Mouse (Mus musculus) CH12.LX (cell line): Measurements from ENCODE around the gene Tns4. TPM values are rescaled to one million over a fixed set of nuclear protein-coding genes. Genes with fewer than 3 reads are reported as not detected.

Experiments used
- DNase-seq: peaks from one replicate; pipeline ENCODE4 v3.0.0-alpha.2; 2013; ENCODE audit errors: extremely low read depth
- H3K27ac ChIP-seq: 2 replicates; pipeline ENCODE4 v1.5.1; 2012; ENCODE audit warnings: low read depth, mild to moderate bottlenecking, control low read depth, moderate library complexity; ENCODE audit not compliant: insufficient read depth
- H3K27me3 ChIP-seq: replicated peaks from 2 replicates; pipeline ENCODE3; 2012; ENCODE audit warnings: inconsistent platforms
- H3K36me3 ChIP-seq, 2 experiments: replicated peaks in 1 of 2; 2 replicates each; pipeline versions ENCODE3 to v1.6.1; 2012; ENCODE audit warnings: inconsistent platforms in 1 of 2, low read length in 1 of 2, mild to moderate bottlenecking in 1 of 2, mixed read lengths in 1 of 2, moderate library complexity in 1 of 2; ENCODE audit not compliant: control insufficient read depth in 1 of 2, insufficient read depth in 1 of 2
- H3K4me1 ChIP-seq, 2 experiments: 2 replicates each; pipeline ENCODE4 v1.6.1; 2012; ENCODE audit warnings: inconsistent platforms in 1 of 2, moderate library complexity in 1 of 2; ENCODE audit not compliant: insufficient read depth in 2 of 2, control insufficient read depth in 1 of 2
- H3K4me2 ChIP-seq: 2 replicates; pipeline ENCODE4 v1.6.1; 2012; ENCODE audit warnings: low read depth, mild to moderate bottlenecking, control low read depth; ENCODE audit not compliant: poor library complexity, insufficient read depth, severe bottlenecking
- H3K4me3 ChIP-seq, 3 experiments: fragments of 150-350 bp in 1 of 3; sonication (generic) in 1 of 3; replicated peaks in 1 of 3; 2 replicates each; pipeline versions ENCODE3 to v1.5.1; 2011 to 2012; ENCODE audit warnings: low read depth in 2 of 3, low read length in 2 of 3, mild to moderate bottlenecking in 2 of 3, moderate library complexity in 2 of 3, control low read depth in 1 of 3, improper control_type of control experiment in 1 of 3, inconsistent platforms in 1 of 3, mixed read lengths in 1 of 3; ENCODE audit not compliant: poor library complexity in 1 of 3
- H3K79me2 ChIP-seq: replicated peaks from 2 replicates; pipeline ENCODE4 v1.6.1; 2012; ENCODE audit warnings: mild to moderate bottlenecking, moderate library complexity; ENCODE audit not compliant: control insufficient read depth, poor library complexity, insufficient read depth, severe bottlenecking; ENCODE audit errors: extremely low read depth
- H3K9ac ChIP-seq: 2 replicates; pipeline ENCODE4 v1.6.1; 2012; ENCODE audit warnings: low read depth, mild to moderate bottlenecking, control low read depth, moderate library complexity; ENCODE audit not compliant: insufficient read depth
- H3K9me3 ChIP-seq: replicated peaks from 2 replicates; pipeline ENCODE3; 2012; ENCODE audit warnings: low read length, inconsistent platforms, mixed read lengths
- BHLHE40 ChIP-seq: IDR thresholded peaks from 2 replicates; pipeline ENCODE4 v1.6.1; 2011; ENCODE audit warnings: mild to moderate bottlenecking, low read depth, low read length, improper control_type of control experiment
- CHD1 ChIP-seq: IDR thresholded peaks from 2 replicates; pipeline ENCODE4 v1.6.1; 2012; ENCODE audit warnings: low read depth, low read length, improper control_type of control experiment, inconsistent platforms
- CHD2 ChIP-seq: IDR thresholded peaks from 2 replicates; pipeline ENCODE4 v1.6.1; 2011; ENCODE audit warnings: low read length, improper control_type of control experiment
- CTCF ChIP-seq, 2 experiments: IDR thresholded peaks in 1 of 2; conservative IDR thresholded peaks in 1 of 2; 2 replicates each; pipeline ENCODE4 v1.5.1; 2011 to 2012; ENCODE audit warnings: low read depth in 2 of 2, low read length in 2 of 2, improper control_type of control experiment in 1 of 2, inconsistent platforms in 1 of 2, mild to moderate bottlenecking in 1 of 2, moderate library complexity in 1 of 2
- E2F4 ChIP-seq: IDR thresholded peaks from 2 replicates; pipeline ENCODE4 v1.6.1; 2011; ENCODE audit warnings: low read depth, low read length, improper control_type of control experiment; ENCODE audit not compliant: insufficient replicate concordance
- ELF1 ChIP-seq: IDR thresholded peaks from 2 replicates; pipeline ENCODE4 v1.6.1; 2014; ENCODE audit warnings: low read depth, mild to moderate bottlenecking, inconsistent platforms, low read length, improper control_type of control experiment
- EP300 ChIP-seq: IDR thresholded peaks from 2 replicates; pipeline ENCODE4 v1.6.1; 2011; ENCODE audit warnings: low read length, improper control_type of control experiment
- ETS1 ChIP-seq: conservative IDR thresholded peaks from 2 replicates; pipeline ENCODE4 v1.6.1; 2012; ENCODE audit warnings: low read depth, mild to moderate bottlenecking, inconsistent platforms, low read length, improper control_type of control experiment, moderate library complexity
- GABPA ChIP-seq: IDR thresholded peaks from 2 replicates; pipeline ENCODE4 v1.6.1; 2012; ENCODE audit warnings: low read depth, low read length, improper control_type of control experiment, inconsistent platforms; ENCODE audit not compliant: insufficient replicate concordance
- HCFC1 ChIP-seq: IDR thresholded peaks from 2 replicates; pipeline ENCODE4 v1.6.1; 2012; ENCODE audit warnings: low read depth, mild to moderate bottlenecking, inconsistent platforms, low read length, improper control_type of control experiment
- IRF4 ChIP-seq: IDR thresholded peaks from 2 replicates; pipeline ENCODE4 v1.6.1; 2014; ENCODE audit warnings: low read depth, mild to moderate bottlenecking, inconsistent platforms, low read length, improper control_type of control experiment
- JUN ChIP-seq: IDR thresholded peaks from 2 replicates; pipeline ENCODE4 v1.6.1; 2011; ENCODE audit warnings: low read depth, mild to moderate bottlenecking, low read length, improper control_type of control experiment, moderate library complexity; ENCODE audit not compliant: insufficient read depth
- JUND ChIP-seq: conservative IDR thresholded peaks from 2 replicates; pipeline ENCODE4 v1.6.1; 2011; ENCODE audit warnings: low read depth, low read length, improper control_type of control experiment
- KAT2A ChIP-seq: IDR thresholded peaks from 2 replicates; pipeline ENCODE4 v1.6.1; 2012; ENCODE audit warnings: low read length, improper control_type of control experiment, inconsistent platforms; ENCODE audit not compliant: insufficient replicate concordance
- MAFK ChIP-seq: IDR thresholded peaks from 2 replicates; pipeline ENCODE4 v1.6.1; 2011; ENCODE audit warnings: low read length, improper control_type of control experiment; ENCODE audit not compliant: insufficient replicate concordance
- MAX ChIP-seq: IDR thresholded peaks from 2 replicates; pipeline ENCODE4 v1.6.1; 2011; ENCODE audit warnings: low read length, improper control_type of control experiment
- MAZ ChIP-seq: IDR thresholded peaks from 2 replicates; pipeline ENCODE4 v1.6.1; 2012; ENCODE audit warnings: low read depth, mild to moderate bottlenecking, inconsistent platforms, low read length, improper control_type of control experiment, moderate library complexity
- MEF2A ChIP-seq: IDR thresholded peaks from 2 replicates; pipeline ENCODE4 v1.6.1; 2014; ENCODE audit warnings: low read depth, mild to moderate bottlenecking, inconsistent platforms, low read length, improper control_type of control experiment, borderline replicate concordance
- MXI1 ChIP-seq: IDR thresholded peaks from 2 replicates; pipeline ENCODE4 v1.6.1; 2011; ENCODE audit warnings: mild to moderate bottlenecking, low read depth, low read length, improper control_type of control experiment
- MYC ChIP-seq: IDR thresholded peaks from 2 replicates; pipeline ENCODE4 v1.6.1; 2011; ENCODE audit warnings: low read depth, mild to moderate bottlenecking, improper control_type of control experiment, low read length
- NELFE ChIP-seq: IDR thresholded peaks from 2 replicates; pipeline ENCODE4 v1.6.1; 2011; ENCODE audit warnings: low read depth, low read length, improper control_type of control experiment
- NRF1 ChIP-seq: IDR thresholded peaks from 2 replicates; pipeline ENCODE4 v1.6.1; 2014; ENCODE audit warnings: low read depth, mild to moderate bottlenecking, inconsistent platforms, low read length, improper control_type of control experiment, moderate library complexity
- PAX5 ChIP-seq: IDR thresholded peaks from 2 replicates; pipeline ENCODE4 v1.6.1; 2012; ENCODE audit warnings: low read length, inconsistent platforms, mixed read lengths
- RAD21 ChIP-seq: IDR thresholded peaks from 2 replicates; pipeline ENCODE4 v1.6.1; 2011; ENCODE audit warnings: low read depth, mild to moderate bottlenecking, low read length, improper control_type of control experiment, moderate library complexity
- RCOR1 ChIP-seq: conservative IDR thresholded peaks from 2 replicates; pipeline ENCODE4 v1.6.1; 2012; ENCODE audit warnings: low read depth, mild to moderate bottlenecking, inconsistent platforms, low read length, improper control_type of control experiment
- SIN3A ChIP-seq: IDR thresholded peaks from 2 replicates; pipeline ENCODE4 v1.6.1; 2012; ENCODE audit warnings: low read length, improper control_type of control experiment, inconsistent platforms
- SMC3 ChIP-seq: IDR thresholded peaks from 2 replicates; pipeline ENCODE4 v1.6.1; 2011; ENCODE audit warnings: low read depth, low read length, improper control_type of control experiment
- TBP ChIP-seq: conservative IDR thresholded peaks from 2 replicates; pipeline ENCODE4 v1.6.1; 2011; ENCODE audit warnings: low read depth, low read length, improper control_type of control experiment
- TCF12 ChIP-seq: IDR thresholded peaks from 2 replicates; pipeline ENCODE4 v1.6.1; 2014; ENCODE audit warnings: low read depth, mild to moderate bottlenecking, inconsistent platforms, low read length, improper control_type of control experiment
- UBTF ChIP-seq: IDR thresholded peaks from 2 replicates; pipeline ENCODE4 v1.6.1; 2012; ENCODE audit warnings: low read depth, mild to moderate bottlenecking, inconsistent platforms, low read length, improper control_type of control experiment, moderate library complexity
- ZC3H11A ChIP-seq: IDR thresholded peaks from 2 replicates; pipeline ENCODE4 v1.6.1; 2012; ENCODE audit warnings: low read depth, mild to moderate bottlenecking, inconsistent platforms, low read length, improper control_type of control experiment
- ZKSCAN1 ChIP-seq: IDR thresholded peaks from 2 replicates; pipeline ENCODE4 v1.6.1; 2012; ENCODE audit warnings: low read depth, inconsistent platforms, low read length, improper control_type of control experiment, borderline replicate concordance
- ZMIZ1 ChIP-seq: IDR thresholded peaks from 2 replicates; pipeline ENCODE4 v1.6.1; 2012; ENCODE audit warnings: low read depth, mild to moderate bottlenecking, inconsistent platforms, low read length, improper control_type of control experiment
- dilution Hi-C: fragments of 300-500 bp; cut with MboI; formaldehyde crosslinking; loops from 2 replicates; pipeline ENCODE4 v1.14.3; 2020; ENCODE audit warnings: low sequenced_read_pairs; ENCODE audit not compliant: extremely low pct_unique_long_range_greater_than_20kb, extremely low pct_ligation_motif_present
- in situ Hi-C: fragments of 300-500 bp; cut with MboI; formaldehyde crosslinking; loops from 3 replicates; pipeline ENCODE4 v1.14.3; 2019; ENCODE audit warnings: low sequenced_read_pairs, low pct_ligation_motif_present, low pct_unique_long_range_greater_than_20kb, mixed read lengths
- polyA plus RNA-seq: library from polyadenylated mRNA; unstranded; fragments of >175 nt; gene quantifications from 2 replicates; pipeline ENCODE4 v1.2.1, GENCODE M21; 2012; ENCODE audit warnings: low read depth; ENCODE audit not compliant: insufficient read length
- total RNA-seq, 2 experiments: library from RNA; depleted of rRNA; stranded (reverse); fragments of 300-350 nt in 1 of 2; fragments of >200 nt in 1 of 2; gene quantifications; 2 replicates each; pipeline ENCODE4 v1.2.3; 2012 to 2014

Gene Tns4
- total and polyA plus RNA-seq, 3 experiments, result 0.04 to 0.11 TPM; not detected in 1

DNA sequence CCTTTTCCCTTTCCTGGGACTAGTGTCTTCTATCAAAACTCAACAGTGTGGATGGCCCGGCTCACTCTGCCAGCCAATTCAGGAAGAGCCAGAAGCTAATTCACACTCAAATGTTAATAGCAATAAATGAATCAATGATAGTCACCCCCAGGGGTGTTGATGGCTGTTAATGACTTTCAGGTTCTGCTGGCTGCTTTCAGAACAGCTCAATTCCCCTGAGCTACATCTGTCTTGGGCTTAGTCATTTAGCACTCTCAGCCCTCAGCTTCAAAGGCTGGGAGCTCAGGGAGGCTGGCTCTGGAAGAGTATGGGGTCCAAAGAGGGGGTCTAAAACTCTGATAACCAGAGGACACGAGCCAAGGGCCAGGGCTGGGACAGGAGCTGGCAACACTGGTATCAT, 40.2 kb upstream of the Tns4 start:
- H3K27me3 ChIP-seq, result no peaks in the 10 kb centered on the region
- no peaks in the 10 kb centered on the region for H3K9me3 ChIP-seq
- peak; percentile 80 for DNase-seq
- H3K9ac ChIP-seq, result no peak overlapping the region
- no peaks in the 10 kb centered on the region for H3K79me2 ChIP-seq
- dilution Hi-C loops, result no loop called here
- H3K4me1 ChIP-seq, result peaks cover 35 to 87% of the 10 kb centered on the region in 2 experiments
- no peaks in the 10 kb centered on the region for H3K36me3 ChIP-seq
- H3K27ac ChIP-seq, result peak overlapping the region; percentile 43
- no peak overlapping the region for H3K4me3 ChIP-seq
- in situ Hi-C loops, result no loop called here
- no peak for TF ChIP-seq CHD1
- TF ChIP-seq UBTF, result no peak
- TF ChIP-seq KAT2A, result 0 out of 2 replicates have a peak, but pooled peaks have one; percentile 41
- no peak for TF ChIP-seq E2F4
- 0 out of 2 replicates have a peak, but pooled peaks have one; percentile 55 for TF ChIP-seq MAFK
- TF ChIP-seq RAD21, result no peak
- no peak for TF ChIP-seq NRF1
- no peak for TF ChIP-seq HCFC1
- TF ChIP-seq ZMIZ1, result no peak
- peak; percentile 98 for TF ChIP-seq IRF4
- TF ChIP-seq PAX5, result no peak
- TF ChIP-seq BHLHE40, result peak; percentile 72
- TF ChIP-seq ZKSCAN1, result no peak
- peak; percentile 84 for TF ChIP-seq JUND
- TF ChIP-seq NELFE, result no peak
- peak; percentile 81 for TF ChIP-seq MAZ
- peak; percentile 73; the same call in 1 of the 2 replicates for TF ChIP-seq TCF12
- peak; percentile 80 for TF ChIP-seq MEF2A
- peak; percentile 59 for TF ChIP-seq ETS1
- no peak for TF ChIP-seq ZC3H11A
- peak; percentile 48 for TF ChIP-seq CHD2
- TF ChIP-seq JUN, result peak; percentile 77
- TF ChIP-seq MAX, result no peak
- peak; percentile 46 for TF ChIP-seq SIN3A
- TF ChIP-seq GABPA, result no peak
- peak; percentile 96 for TF ChIP-seq EP300
- peak; percentile 33; the same call in 1 of the 2 replicates for TF ChIP-seq ELF1
- TF ChIP-seq SMC3, result no peak
- no peak for TF ChIP-seq TBP
- TF ChIP-seq MXI1, result no peak
- TF ChIP-seq CTCF (conservative IDR thresholded peaks at IDR 0.05 in 1 of 2, IDR thresholded peaks at IDR 0.05 in 1 of 2; ENCODE audit: low read depth in 2 of 2, low read length in 2 of 2), result no peak
- peak; percentile 85 for TF ChIP-seq RCOR1
- no peak for TF ChIP-seq MYC
- no peak overlapping the region for H3K4me2 ChIP-seq
